Mouse (Mus musculus) small intestine, adult 2 months (tissue): ENCODE results near the gene Med13l.

ENCODE experiments used
- CTCF ChIP-seq: fragments of 200-500 bp; IDR thresholded peaks from 2 replicates; pipeline ENCODE4 v1.5.1; 2012; ENCODE audit warnings: low read depth, mild to moderate bottlenecking, control low read depth, inconsistent platforms, low read length, moderate library complexity, mixed read lengths; ENCODE audit not compliant: insufficient replicate concordance, insufficient read length; ENCODE audit errors: extremely low read depth
- POLR2A ChIP-seq: fragments of 200-500 bp; IDR thresholded peaks from 2 replicates; pipeline ENCODE4 v1.6.1; 2012; ENCODE audit warnings: low read depth, mild to moderate bottlenecking, control low read depth, inconsistent platforms, low read length, moderate library complexity

DNA sequence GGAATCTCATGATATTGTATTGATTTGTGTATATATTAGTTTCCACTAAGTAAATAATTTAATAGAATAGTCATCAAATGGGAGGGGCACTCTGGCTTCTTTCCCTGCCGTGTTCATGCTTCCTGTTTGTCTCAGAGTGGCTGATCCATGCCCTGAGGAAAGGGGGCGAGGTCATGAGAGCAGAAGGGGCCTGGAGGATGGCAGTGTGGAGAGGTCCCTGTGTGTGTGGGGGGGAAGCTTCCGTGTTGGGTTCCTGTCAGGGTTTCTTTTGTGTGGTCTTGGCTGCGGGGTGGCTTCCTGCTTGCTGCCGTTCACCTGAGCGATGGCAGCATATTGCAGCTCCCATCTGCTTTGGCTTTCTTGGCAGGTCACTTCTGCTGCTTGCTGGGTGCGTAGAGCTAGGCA lies 149.4 kb downstream of the Med13l start:
- TF ChIP-seq POLR2A (no peak), CTCF (no peak)
